ENCODE assay signal across 8 mouse cellular contexts in the genomic region with DNA sequence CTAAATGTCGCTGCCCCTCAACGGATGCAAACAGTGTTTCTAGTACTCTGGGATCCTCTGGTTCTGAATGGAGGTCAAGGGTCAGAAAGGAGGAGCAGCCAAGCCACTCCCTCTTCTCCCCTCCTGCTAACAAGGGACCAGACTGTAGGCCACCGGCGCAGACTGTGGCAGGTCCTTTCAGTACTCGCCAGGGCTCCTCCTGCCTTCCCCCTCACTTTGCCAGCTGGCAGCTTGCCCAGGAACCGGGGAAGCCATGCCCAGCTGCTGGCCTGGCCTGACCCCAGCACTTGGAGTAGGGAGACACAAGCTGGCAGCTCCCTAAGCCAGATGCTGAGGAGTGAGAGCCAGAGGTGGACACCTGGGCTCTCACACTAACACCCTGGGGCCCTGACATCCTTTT. TPM values are rescaled to one million over a fixed set of nuclear protein-coding genes. Genes with fewer than 3 reads are reported as not detected.
DNase-seq lines count a peak whose midpoint lies in the region; ATAC-seq and TF ChIP-seq lines count a peak whose summit lies in the region.

No protein-coding gene starts in this region.

- no peaks in the 10 kb centered on the region for H3K27me3 ChIP-seq in forebrain, embryonic 14.5 days (replicated peaks; ENCODE audit: control insufficient read depth, insufficient read depth, low read length)
- no peaks in the 10 kb centered on the region for H3K27me3 ChIP-seq in heart, embryonic 16.5 days (ENCODE audit: control insufficient read depth, insufficient read depth, low read length)
- no peaks in the 10 kb centered on the region for H3K27me3 ChIP-seq in midbrain, postnatal 0 days (ENCODE audit: insufficient read depth, low read length)

- H3K4me3 ChIP-seq in forebrain, embryonic 14.5 days (ENCODE audit: low read depth, low read length): peak overlapping the region; percentile 97
- H3K4me3 ChIP-seq in heart, embryonic 16.5 days (ENCODE audit: low read length): no peak overlapping the region
- H3K4me3 ChIP-seq in midbrain, postnatal 0 days (ENCODE audit: low read depth, low read length): no peak overlapping the region

- peaks cover 45% of the 10 kb centered on the region for H3K36me3 ChIP-seq in forebrain, embryonic 14.5 days (ENCODE audit: control insufficient read depth, insufficient read depth, low read length)
- peaks cover 14% of the 10 kb centered on the region for H3K36me3 ChIP-seq in heart, embryonic 16.5 days (ENCODE audit: control insufficient read depth, insufficient read depth)
- H3K36me3 ChIP-seq in midbrain, postnatal 0 days (ENCODE audit: insufficient read depth, low read length): peaks cover 38% of the 10 kb centered on the region

- H3K9me3 ChIP-seq in forebrain, embryonic 14.5 days (replicated peaks; ENCODE audit: control insufficient read depth, low read length): no peaks in the 10 kb centered on the region
- no peaks in the 10 kb centered on the region for H3K9me3 ChIP-seq in heart, embryonic 16.5 days (replicated peaks; ENCODE audit: control insufficient read depth, low read length)
- no peaks in the 10 kb centered on the region for H3K9me3 ChIP-seq in midbrain, postnatal 0 days (ENCODE audit: low read length)

- peaks cover 27% of the 10 kb centered on the region for H3K4me1 ChIP-seq in forebrain, embryonic 14.5 days (ENCODE audit: control insufficient read depth, insufficient read depth, low read length)
- peaks cover 35% of the 10 kb centered on the region for H3K4me1 ChIP-seq in heart, embryonic 16.5 days (ENCODE audit: control insufficient read depth, insufficient read depth, low read length)
- H3K4me1 ChIP-seq in midbrain, postnatal 0 days (ENCODE audit: insufficient read depth, low read length): peaks cover 12% of the 10 kb centered on the region

- TF ChIP-seq CTCF in midbrain, postnatal 0 days (IDR thresholded peaks at IDR 0.05): no peak

- peak; percentile 61 for ATAC-seq in forebrain, embryonic 14.5 days
- ATAC-seq in heart, embryonic 16.5 days (replicated peaks; ENCODE audit: extremely low read depth, insufficient read depth, low FRiP score): peak; percentile 63
- ATAC-seq in midbrain, postnatal 0 days (ENCODE audit: low FRiP score): peak; percentile 55

- H3K9ac ChIP-seq in forebrain, embryonic 14.5 days (ENCODE audit: low read length): peak overlapping the region; percentile 74
- no peak overlapping the region for H3K9ac ChIP-seq in heart, embryonic 16.5 days (ENCODE audit: low read length)
- H3K9ac ChIP-seq in midbrain, postnatal 0 days (replicated peaks; ENCODE audit: low read length, poor library complexity, severe bottlenecking): 0 out of 2 replicates have a peak overlapping the region, but pooled peaks have one; percentile 52

- WGBS in forebrain, embryonic 14.5 days: under 1% methylated on average over 6 of the region's 6 CpGs
- WGBS in heart, embryonic 16.5 days: 4% methylated on average over 6 of the region's 6 CpGs
- 7% methylated on average over 6 of the region's 6 CpGs for WGBS in midbrain, postnatal 0 days

- DNase-seq in 3134 (ENCODE audit: extremely low read depth, insufficient read length, low spot score): peak; percentile 91
- peak; percentile 88 for DNase-seq in cerebellum, adult 11 months
- DNase-seq in forebrain, embryonic 14.5 days (ENCODE audit: low spot score): peak; percentile 94
- peak; percentile 96 for DNase-seq in kidney, postnatal 14 days
- peak; percentile 63 for DNase-seq in liver
- peak; percentile 92 for DNase-seq in midbrain, postnatal 0 days (ENCODE audit: low spot score)
- DNase-seq in spleen, postnatal 4 days (ENCODE audit: low spot score in 2 of 2): peak; percentile 63 to 79

- peak overlapping the region; percentile 96 for H3K4me2 ChIP-seq in forebrain, embryonic 14.5 days (ENCODE audit: low read length)
- H3K4me2 ChIP-seq in heart, embryonic 16.5 days (ENCODE audit: low read depth, low read length): peak overlapping the region; percentile 93; the same call in 1 of the 2 replicates
- peak overlapping the region; percentile 88; the same call in 1 of the 2 replicates for H3K4me2 ChIP-seq in midbrain, postnatal 0 days (ENCODE audit: low read depth, low read length, poor library complexity, severe bottlenecking)

- H3K27ac ChIP-seq in forebrain, embryonic 14.5 days (ENCODE audit: low read depth, low read length): peak overlapping the region; percentile 100
- H3K27ac ChIP-seq in heart, embryonic 16.5 days (ENCODE audit: low read length): peak overlapping the region; percentile 91
- H3K27ac ChIP-seq in midbrain, postnatal 0 days (ENCODE audit: low read depth, low read length): peak overlapping the region; percentile 99; the same call in 1 of the 2 replicates

RNA-seq across cellular contexts. Expression of gene Chd3, which starts 4.3 kb away (rescaled TPM):
- 70.3 and 77.3 TPM in 2 replicates for polyA plus RNA-seq in forebrain, embryonic 14.5 days (2014; fragmentation: Nextera tagmentation; extraction: Ambion mirVana)
- 13.3 and 19.8 TPM in 2 replicates for polyA plus RNA-seq in heart, embryonic 16.5 days (2015; fragmentation: Nextera tagmentation; extraction: Ambion mirVana)
- total RNA-seq in midbrain, postnatal 0 days (2014; rRNA removed): 284 and 298 TPM in 2 replicates
- 51.6 and 58.9 TPM in 2 replicates for polyA plus RNA-seq in midbrain, postnatal 0 days (2015; fragmentation: Nextera tagmentation; extraction: Ambion mirVana)

RNA-seq across cellular contexts. Expression of gene Rnf227, which starts 24.6 kb away (rescaled TPM):
- 126 and 146 TPM in 2 replicates for polyA plus RNA-seq in forebrain, embryonic 14.5 days (2014; fragmentation: Nextera tagmentation; extraction: Ambion mirVana)
- polyA plus RNA-seq in heart, embryonic 16.5 days (2015; fragmentation: Nextera tagmentation; extraction: Ambion mirVana): 6.5 TPM in 2 replicates
- 245 and 310 TPM in 2 replicates for total RNA-seq in midbrain, postnatal 0 days (2014; rRNA removed)
- polyA plus RNA-seq in midbrain, postnatal 0 days (2015; fragmentation: Nextera tagmentation; extraction: Ambion mirVana): 382 and 383 TPM in 2 replicates

RNA-seq across cellular contexts. Expression of gene Naa38, which starts 30.4 kb away (rescaled TPM):
- 106 and 142 TPM in 2 replicates for polyA plus RNA-seq in forebrain, embryonic 14.5 days (2014; fragmentation: Nextera tagmentation; extraction: Ambion mirVana)
- polyA plus RNA-seq in heart, embryonic 16.5 days (2015; fragmentation: Nextera tagmentation; extraction: Ambion mirVana): 134 and 135 TPM in 2 replicates
- total RNA-seq in midbrain, postnatal 0 days (2014; rRNA removed): 32.6 and 95.9 TPM in 2 replicates
- 120 and 147 TPM in 2 replicates for polyA plus RNA-seq in midbrain, postnatal 0 days (2015; fragmentation: Nextera tagmentation; extraction: Ambion mirVana)

RNA-seq across cellular contexts. Expression of gene Cyb5d1, which starts 30.5 kb away (rescaled TPM):
- 31.1 and 36.4 TPM in 2 replicates for polyA plus RNA-seq in forebrain, embryonic 14.5 days (2014; fragmentation: Nextera tagmentation; extraction: Ambion mirVana)
- 25.4 and 27.6 TPM in 2 replicates for polyA plus RNA-seq in heart, embryonic 16.5 days (2015; fragmentation: Nextera tagmentation; extraction: Ambion mirVana)
- total RNA-seq in midbrain, postnatal 0 days (2014; rRNA removed): 16.5 and 22.6 TPM in 2 replicates
- 18.2 and 18.8 TPM in 2 replicates for polyA plus RNA-seq in midbrain, postnatal 0 days (2015; fragmentation: Nextera tagmentation; extraction: Ambion mirVana)

RNA-seq across cellular contexts. Expression of gene Tmem88, which starts 33.1 kb away (rescaled TPM):
- polyA plus RNA-seq in forebrain, embryonic 14.5 days (2014; fragmentation: Nextera tagmentation; extraction: Ambion mirVana): 4.7 and 5.7 TPM in 2 replicates
- 39.6 and 45.2 TPM in 2 replicates for polyA plus RNA-seq in heart, embryonic 16.5 days (2015; fragmentation: Nextera tagmentation; extraction: Ambion mirVana)
- total RNA-seq in midbrain, postnatal 0 days (2014; rRNA removed): 4.4 and 5.7 TPM in 2 replicates
- polyA plus RNA-seq in midbrain, postnatal 0 days (2015; fragmentation: Nextera tagmentation; extraction: Ambion mirVana): 5.8 and 6.3 TPM in 2 replicates

Comparison
In these comparisons a context has a peak if more than half of its experiments do, and no peak if none do; other contexts are left out.
1. RNA of gene Rnf227, which starts 24.6 kb away (polyA plus RNA-seq): 382 to 383 TPM in midbrain, postnatal 0 days and 126 to 146 TPM in forebrain, embryonic 14.5 days; 6.5 TPM in heart, embryonic 16.5 days; every median in the first group is over 10 times any median in the second.
2. Peak in every context shown above with its lines, with median percentiles within 50 percentile points of each other: DNase-seq, ATAC-seq, H3K27ac ChIP-seq and H3K4me2 ChIP-seq.